Mouse (Mus musculus) layer of hippocampus, postnatal 36 days (tissue): ENCODE results near the gene Ccdc77. TPM values are rescaled to one million over a fixed set of nuclear protein-coding genes. Genes with fewer than 3 reads are reported as not detected.
"Not testable (repeated sequence)": the region's sequence is repeated elsewhere in the genome, so short reads cannot be mapped to it uniquely, and the experiment has no call there.

Experiments
- DNase-seq, 2 experiments: peaks; one replicate each; pipeline ENCODE4 v3.0.0; 2022
- total RNA-seq, 2 experiments: library from RNA; stranded (reverse); gene quantifications; 2 replicates each; pipeline ENCODE4 v1.2.3; 2021

Ccdc77 gene
- total RNA-seq, 2 experiments from 2014 or later, result 5.6 to 9.6 TPM

- no peak for DNase-seq
These were observed 54.8 kb downstream of the Ccdc77 start for GRCm38 (mm10) chr6:120309338-120309737.

- DNase-seq, result no peak
These were observed 57.1 kb downstream of the Ccdc77 start for GRCm38 (mm10) chr6:120306859-120307594.

- DNase-seq, result peak in 1 of 2 experiments; percentile 5
These were observed 61.3 kb downstream of the Ccdc77 start for GRCm38 (mm10) chr6:120302755-120303316.

GRCm38 (mm10) chr6:120301137-120301536 lies 63.0 kb downstream of the Ccdc77 start:
- peak; percentile 18 to 37 for DNase-seq

GRCm38 (mm10) chr6:120296589-120296988 lies 67.6 kb downstream of the Ccdc77 start:
- DNase-seq, result not testable (repeated sequence)

- peak in 1 of 2 experiments; percentile 11 for DNase-seq
These were observed 69.4 kb downstream of the Ccdc77 start for GRCm38 (mm10) chr6:120294785-120295133.

- peak; percentile 45 to 62 for DNase-seq
These were observed 70.0 kb downstream of the Ccdc77 start, which contains the start of the genes D330020A13Rik and B4galnt3 for GRCm38 (mm10) chr6:120294056-120294784. D330020A13Rik (plus strand) TSS chr6:120294364. B4galnt3 (minus strand) TSS chr6:120294559.

GRCm38 (mm10) chr6:120291396-120292009 lies 72.7 kb downstream of the Ccdc77 start:
- no peak for DNase-seq

- no peak for DNase-seq
These were observed 74.7 kb downstream of the Ccdc77 start for GRCm38 (mm10) chr6:120289430-120289829.

- DNase-seq, result no peak
These were observed 75.6 kb downstream of the Ccdc77 start for GRCm38 (mm10) chr6:120288541-120288940.

GRCm38 (mm10) chr6:120287279-120287678 lies 76.9 kb downstream of the Ccdc77 start:
- DNase-seq, result no peak

- DNase-seq, result no peak
These were observed 87.2 kb downstream of the Ccdc77 start for GRCm38 (mm10) chr6:120276874-120277449.

GRCm38 (mm10) chr6:120275301-120275700 lies 88.9 kb downstream of the Ccdc77 start:
- DNase-seq, result no peak

- no peak for DNase-seq
These were observed 89.3 kb downstream of the Ccdc77 start for GRCm38 (mm10) chr6:120274887-120275286.

Other genes starting within 250 kb of the Ccdc77 start
- not detected for gene D330020A13Rik, start 70.0 kb downstream of the Ccdc77 start, total RNA-seq
- under 1 TPM; 0.40 to 0.51 TPM for gene B4galnt3, start 69.8 kb downstream of the Ccdc77 start, total RNA-seq
- gene Kdm5a, start 250 bp downstream of the Ccdc77 start, total RNA-seq, result 10 to 100 TPM; 41.4 to 44.0 TPM
- 1 to 10 TPM; 6.0 to 7.3 TPM for gene Il17ra, start 98.9 kb upstream of the Ccdc77 start, total RNA-seq
- gene Tmem121b, start 129.4 kb upstream of the Ccdc77 start, total RNA-seq, result 10 to 100 TPM; 37.7 to 41.3 TPM
- gene Hdhd5, start 166.9 kb upstream of the Ccdc77 start, total RNA-seq, result 10 to 100 TPM; 29.5 to 30.5 TPM